Mouse (Mus musculus): ENCODE data around the gene Mgl2. TPM values are rescaled to one million over a fixed set of nuclear protein-coding genes. Genes with fewer than 3 reads are reported as not detected.

Gene Mgl2
- total RNA-seq (2014; rRNA removed), result 1.0 and 1.1 TPM in 2 replicates
- 1.5 and 1.9 TPM in 2 replicates for polyA plus RNA-seq (2015; fragmentation: Nextera tagmentation; extraction: Ambion mirVana)

DNA sequence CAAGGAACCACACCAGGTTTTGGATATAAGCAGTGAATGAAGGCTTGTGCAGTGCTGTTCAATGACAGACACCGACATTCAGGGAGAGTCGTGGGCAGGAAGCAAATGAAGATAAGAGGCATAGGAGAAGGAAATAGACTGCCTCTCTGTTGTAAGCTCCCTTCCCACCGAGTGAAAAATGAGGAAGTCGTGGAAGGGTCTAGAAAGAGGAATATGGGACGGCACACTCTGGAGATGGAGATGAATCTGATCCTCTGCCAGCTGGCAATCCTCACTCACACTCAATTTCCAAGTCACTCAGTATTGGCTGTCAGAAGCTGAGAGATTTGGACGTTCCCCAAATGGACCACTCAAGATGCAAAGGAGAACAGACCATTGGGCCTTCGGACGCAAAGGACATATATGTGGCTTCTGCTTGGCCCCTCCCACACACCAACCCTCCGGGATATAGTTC lies at the start of gene Mgl2:
Mgl2 (plus strand) TSS at position 404 of the 454 bp plus-strand sequence.
- ATAC-seq (no peak), DNase-seq (no peak)
- Histone ChIP-seq H3K9ac (no peak within 1 kb of the TSS), H3K4me1 (ENCODE audit: insufficient read depth) (no peaks in the 10 kb centered on the region), H3K36me3 (ENCODE audit: insufficient read depth) (no peaks in the 10 kb centered on the region), H3K27ac (ENCODE audit: low read depth, low read length) (no peak within 1 kb of the TSS), H3K4me2 (ENCODE audit: low read depth) (no peak within 1 kb of the TSS), H3K9me3 (ENCODE audit: low read length) (no peaks in the 10 kb centered on the region), H3K4me3 (ENCODE audit: low read depth, low read length) (no peak within 1 kb of the TSS), H3K27me3 (ENCODE audit: insufficient read depth, low read length) (no peaks in the 10 kb centered on the region)
- TF ChIP-seq CTCF (IDR thresholded peaks at IDR 0.05; ENCODE audit: low read depth), result no peak
- 76% methylated on average over 9 of the region's 9 CpGs for WGBS

GRCm38 (mm10) chr11:70080803-70081590 lies 49.1 kb upstream of the Mgl2 start:
- Histone ChIP-seq H3K9ac (no peak overlapping the region), H3K4me3 (ENCODE audit: low read depth, low read length) (no peak overlapping the region), H3K9me3 (ENCODE audit: low read length) (no peaks in the 10 kb centered on the region), H3K4me2 (ENCODE audit: low read depth) (no peak overlapping the region), H3K27ac (ENCODE audit: low read depth, low read length) (no peak overlapping the region), H3K36me3 (ENCODE audit: insufficient read depth) (no peaks in the 10 kb centered on the region), H3K27me3 (ENCODE audit: insufficient read depth, low read length) (no peaks in the 10 kb centered on the region), H3K4me1 (ENCODE audit: insufficient read depth) (no peaks in the 10 kb centered on the region)
- no peak for TF ChIP-seq CTCF (IDR thresholded peaks at IDR 0.05; ENCODE audit: low read depth)
- WGBS, result 72% methylated on average over 15 of the region's 15 CpGs
- ATAC-seq (no peak), DNase-seq (no peak)

DNA sequence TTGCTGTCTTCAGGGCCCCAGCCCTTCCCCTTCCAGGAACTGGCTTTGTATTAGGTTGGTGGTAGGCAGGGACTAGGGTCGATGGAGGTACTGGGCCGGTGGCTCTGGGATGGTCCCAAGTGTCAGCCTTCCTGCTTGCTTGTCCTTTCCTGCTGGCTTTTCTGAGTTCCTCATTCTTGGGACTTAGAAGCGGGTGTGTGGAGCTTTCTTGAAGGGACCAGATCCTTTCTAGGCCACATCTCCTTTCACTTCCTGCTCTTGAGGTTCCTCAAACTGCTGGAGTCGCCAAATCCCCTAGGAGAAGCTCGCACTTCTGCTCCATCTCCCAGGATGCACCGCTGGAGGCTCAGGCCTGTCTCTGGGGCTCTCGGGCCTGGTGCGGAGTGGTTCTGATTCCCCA lies 45.6 kb upstream of the Mgl2 start:
- H3K36me3 ChIP-seq (ENCODE audit: insufficient read depth), result no peaks in the 10 kb centered on the region
- no peak overlapping the region for H3K9ac ChIP-seq
- H3K4me2 ChIP-seq (ENCODE audit: low read depth), result no peak overlapping the region
- DNase-seq (no peak), ATAC-seq (no peak)
- H3K27ac ChIP-seq (ENCODE audit: low read depth, low read length), result no peak overlapping the region
- H3K4me1 ChIP-seq (ENCODE audit: insufficient read depth), result no peaks in the 10 kb centered on the region
- H3K4me3 ChIP-seq (ENCODE audit: low read depth, low read length), result no peak overlapping the region
- no peaks in the 10 kb centered on the region for H3K9me3 ChIP-seq (ENCODE audit: low read length)
- TF ChIP-seq CTCF (IDR thresholded peaks at IDR 0.05; ENCODE audit: low read depth), result no peak
- WGBS, result 87% methylated on average over 8 of the region's 8 CpGs
- H3K27me3 ChIP-seq (ENCODE audit: insufficient read depth, low read length), result no peaks in the 10 kb centered on the region

- Histone ChIP-seq H3K4me1 (ENCODE audit: insufficient read depth) (no peaks in the 10 kb centered on the region), H3K36me3 (ENCODE audit: insufficient read depth) (no peaks in the 10 kb centered on the region), H3K27ac (ENCODE audit: low read depth, low read length) (no peak within 1 kb of the TSS), H3K4me3 (ENCODE audit: low read depth, low read length) (no peak within 1 kb of the TSS), H3K4me2 (ENCODE audit: low read depth) (no peak within 1 kb of the TSS), H3K9me3 (ENCODE audit: low read length) (no peaks in the 10 kb centered on the region), H3K27me3 (ENCODE audit: insufficient read depth, low read length) (no peaks in the 10 kb centered on the region), H3K9ac (no peak within 1 kb of the TSS)
- WGBS, result 83% methylated on average over 12 of the region's 12 CpGs
- ATAC-seq, result no peak
- no peak for TF ChIP-seq CTCF (IDR thresholded peaks at IDR 0.05; ENCODE audit: low read depth)
- no peak for DNase-seq
Observed at GRCm38 (mm10) chr11:70091986-70092783, 37.9 kb upstream of the Mgl2 start, which contains the start of gene Asgr2. TSS of gene Asgr2 (plus strand) at chr11:70092644.

DNA sequence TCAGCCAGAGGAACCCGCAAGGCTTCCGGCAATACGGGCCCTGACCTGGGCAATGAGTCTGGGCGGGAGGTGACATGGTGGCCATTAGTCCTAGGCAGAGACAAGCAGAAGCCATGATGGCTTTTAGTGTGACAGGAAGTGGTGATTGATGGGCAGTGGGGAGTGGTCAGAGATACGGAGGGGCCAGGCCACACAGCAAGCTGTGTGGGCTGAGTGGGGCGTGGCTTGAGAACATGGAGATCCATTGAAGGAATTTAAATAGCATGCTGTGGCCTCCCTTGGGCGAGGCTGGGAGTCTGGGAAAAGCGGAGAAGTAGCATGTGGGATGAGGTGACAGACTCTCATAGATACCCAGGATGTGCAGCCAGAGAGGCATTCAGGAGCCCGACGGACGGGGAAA lies 32.7 kb upstream of the Mgl2 start:
- Histone ChIP-seq H3K4me3 (ENCODE audit: low read depth, low read length) (no peak overlapping the region), H3K27me3 (ENCODE audit: insufficient read depth, low read length) (no peaks in the 10 kb centered on the region), H3K27ac (ENCODE audit: low read depth, low read length) (no peak overlapping the region), H3K4me2 (ENCODE audit: low read depth) (no peak overlapping the region), H3K4me1 (ENCODE audit: insufficient read depth) (no peaks in the 10 kb centered on the region), H3K9me3 (ENCODE audit: low read length) (no peaks in the 10 kb centered on the region), H3K9ac (no peak overlapping the region), H3K36me3 (ENCODE audit: insufficient read depth) (no peaks in the 10 kb centered on the region)
- DNase-seq, result no peak
- 83% methylated on average over 11 of the region's 11 CpGs for WGBS
- no peak for ATAC-seq
- no peak for TF ChIP-seq CTCF (IDR thresholded peaks at IDR 0.05; ENCODE audit: low read depth)

DNA sequence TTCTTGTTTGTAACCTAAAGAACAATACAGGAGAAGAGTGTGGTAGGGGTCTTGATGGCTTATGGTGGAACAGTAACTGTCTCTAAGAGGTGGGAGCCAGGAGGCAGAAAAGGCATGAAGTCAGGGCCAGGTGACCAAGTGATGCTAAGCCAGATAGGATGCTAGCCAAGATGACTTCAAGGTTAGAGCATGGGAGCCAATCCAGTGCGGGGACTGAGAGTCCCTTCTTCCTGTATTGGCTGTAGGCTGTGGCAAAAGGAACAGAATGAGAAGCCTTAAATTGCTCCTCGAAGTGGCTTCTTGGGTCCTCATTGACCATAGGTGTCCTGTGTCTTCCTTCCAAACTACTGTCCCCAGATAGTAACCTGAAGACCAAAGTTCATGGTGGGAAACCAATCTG lies 31.0 kb upstream of the Mgl2 start:
- DNase-seq (no peak), ATAC-seq (no peak)
- H3K36me3 ChIP-seq (ENCODE audit: insufficient read depth), result no peaks in the 10 kb centered on the region
- H3K27ac ChIP-seq (ENCODE audit: low read depth, low read length), result no peak overlapping the region
- no peak overlapping the region for H3K4me2 ChIP-seq (ENCODE audit: low read depth)
- H3K4me1 ChIP-seq (ENCODE audit: insufficient read depth), result no peaks in the 10 kb centered on the region
- H3K4me3 ChIP-seq (ENCODE audit: low read depth, low read length), result no peak overlapping the region
- no peak for TF ChIP-seq CTCF (IDR thresholded peaks at IDR 0.05; ENCODE audit: low read depth)
- no peaks in the 10 kb centered on the region for H3K9me3 ChIP-seq (ENCODE audit: low read length)
- H3K9ac ChIP-seq, result no peak overlapping the region
- 87% methylated on average over 2 of the region's 2 CpGs for WGBS
- no peaks in the 10 kb centered on the region for H3K27me3 ChIP-seq (ENCODE audit: insufficient read depth, low read length)

GRCm38 (mm10) chr11:70099809-70100208 lies 30.3 kb upstream of the Mgl2 start:
- 87% methylated on average over 2 of the region's 2 CpGs for WGBS
- H3K36me3 ChIP-seq (ENCODE audit: insufficient read depth), result no peaks in the 10 kb centered on the region

More at GRCm38 (mm10) chr11:70099809-70100208, 30.3 kb upstream of the Mgl2 start:
- Histone ChIP-seq H3K9ac (no peak overlapping the region), H3K27ac (ENCODE audit: low read depth, low read length) (no peak overlapping the region), H3K4me2 (ENCODE audit: low read depth) (no peak overlapping the region), H3K27me3 (ENCODE audit: insufficient read depth, low read length) (no peaks in the 10 kb centered on the region), H3K4me3 (ENCODE audit: low read depth, low read length) (no peak overlapping the region), H3K4me1 (ENCODE audit: insufficient read depth) (no peaks in the 10 kb centered on the region), H3K9me3 (ENCODE audit: low read length) (no peaks in the 10 kb centered on the region)
- TF ChIP-seq CTCF (IDR thresholded peaks at IDR 0.05; ENCODE audit: low read depth), result no peak
- DNase-seq (no peak), ATAC-seq (no peak)
